Mouse (Mus musculus): ENCODE data around the gene Ctsd.
A peak's percentile ranks its signal among the peaks of the same experiment; 100 is the strongest.
"Not testable (repeated sequence)": the region's sequence is repeated elsewhere in the genome, so short reads cannot be mapped to it uniquely, and the experiment has no call there.

The Ctsd gene

GRCm38 (mm10) chr7:142373641-142374412 is 14.0 kb downstream of the Ctsd start, which contains the start of gene Ifitm10:
TSS of gene Ifitm10 (minus strand) at chr7:142373753.
- DNase-seq: no peak

- DNase-seq: no peak
Observed at GRCm38 (mm10) chr7:142373039-142373438, 14.8 kb downstream of the Ctsd start.

GRCm38 (mm10) chr7:142371768-142372661 is 15.8 kb downstream of the Ctsd start:
- peak; percentile 63 for DNase-seq

GRCm38 (mm10) chr7:142371398-142371767 is 16.5 kb downstream of the Ctsd start:
- peak; percentile 73 for DNase-seq

GRCm38 (mm10) chr7:142370937-142371336 is 16.9 kb downstream of the Ctsd start:
- no peak for DNase-seq

GRCm38 (mm10) chr7:142369820-142370219 is 18.0 kb downstream of the Ctsd start:
- DNase-seq: peak; percentile 67

- DNase-seq: peak; percentile 89
Observed at GRCm38 (mm10) chr7:142368856-142369255, 19.0 kb downstream of the Ctsd start.

- no peak for DNase-seq
Observed at GRCm38 (mm10) chr7:142363107-142363506, 24.7 kb downstream of the Ctsd start.

- peak; percentile 27 for DNase-seq
Observed at GRCm38 (mm10) chr7:142360743-142361142, 27.1 kb downstream of the Ctsd start.

GRCm38 (mm10) chr7:142359129-142359528 is 28.7 kb downstream of the Ctsd start:
- DNase-seq: peak; percentile 10

- DNase-seq: peak; percentile 7
Observed at GRCm38 (mm10) chr7:142357566-142357965, 30.3 kb downstream of the Ctsd start.

- DNase-seq: peak; percentile 11
Observed at GRCm38 (mm10) chr7:142354661-142355233, 33.1 kb downstream of the Ctsd start.

GRCm38 (mm10) chr7:142353854-142354253 is 34.0 kb downstream of the Ctsd start:
- no peak for DNase-seq

- no peak for DNase-seq
Observed at GRCm38 (mm10) chr7:142351569-142351968, 36.3 kb downstream of the Ctsd start.

GRCm38 (mm10) chr7:142349308-142349961 is 38.4 kb downstream of the Ctsd start:
- no peak for DNase-seq

- no peak for DNase-seq
Observed at GRCm38 (mm10) chr7:142347542-142347941, 40.3 kb downstream of the Ctsd start.

- no peak for DNase-seq
Observed at GRCm38 (mm10) chr7:142342247-142342640, 45.6 kb downstream of the Ctsd start.

- no peak for DNase-seq
Observed at GRCm38 (mm10) chr7:142341564-142342246, 46.1 kb downstream of the Ctsd start.

- no peak for DNase-seq
Observed at GRCm38 (mm10) chr7:142340269-142340970, 47.4 kb downstream of the Ctsd start.

GRCm38 (mm10) chr7:142335151-142335550 is 52.7 kb downstream of the Ctsd start:
- DNase-seq: peak; percentile 82

GRCm38 (mm10) chr7:142334246-142334645 is 53.6 kb downstream of the Ctsd start:
- peak; percentile 90 for DNase-seq

- not testable (repeated sequence) for DNase-seq
Observed at GRCm38 (mm10) chr7:142332741-142333140, 55.1 kb downstream of the Ctsd start.

Measured in cerebellum, adult 8-10 months (tissue).